Mouse (Mus musculus) cerebellum, postnatal 4 days (tissue): ENCODE data around the gene Macf1.
A peak's percentile ranks its signal among the peaks of the same experiment; 100 is the strongest.
"Not testable (repeated sequence)": the region's sequence is repeated elsewhere in the genome, so short reads cannot be mapped to it uniquely, and the experiment has no call there.

ENCODE experiments used
- DNase-seq, 2 experiments: peaks; one replicate each; pipeline ENCODE4 v3.0.0; 2022; ENCODE audit warnings: low spot score in 2 of 2, mixed read lengths in 1 of 2

The Macf1 gene

GRCm38 (mm10) chr4:123552689-123553088 lies 131.5 kb downstream of the Macf1 start:
- DNase-seq, result no peak

- no peak for DNase-seq
These were observed 135.8 kb downstream of the Macf1 start for GRCm38 (mm10) chr4:123548317-123548716.

GRCm38 (mm10) chr4:123543691-123544090 lies 140.5 kb downstream of the Macf1 start:
- no peak for DNase-seq

- DNase-seq, result peak in 1 of 2 experiments; percentile 57
These were observed 148.9 kb downstream of the Macf1 start for GRCm38 (mm10) chr4:123535271-123535670.

- DNase-seq, result no peak
These were observed 152.2 kb downstream of the Macf1 start for GRCm38 (mm10) chr4:123532001-123532400.

GRCm38 (mm10) chr4:123530976-123531375 lies 153.2 kb downstream of the Macf1 start:
- no peak for DNase-seq

- peak in 1 of 2 experiments; percentile 49 for DNase-seq
These were observed 154.9 kb downstream of the Macf1 start for GRCm38 (mm10) chr4:123529230-123529629.

GRCm38 (mm10) chr4:123527607-123528010 lies 156.6 kb downstream of the Macf1 start:
- peak in 1 of 2 experiments; percentile 27 for DNase-seq

GRCm38 (mm10) chr4:123526779-123527280 lies 157.3 kb downstream of the Macf1 start:
- no peak for DNase-seq

GRCm38 (mm10) chr4:123524746-123525145 lies 159.4 kb downstream of the Macf1 start:
- no peak for DNase-seq

- DNase-seq, result not testable (repeated sequence)
These were observed 164.0 kb downstream of the Macf1 start for GRCm38 (mm10) chr4:123520123-123520522.

GRCm38 (mm10) chr4:123515673-123516072 lies 168.5 kb downstream of the Macf1 start:
- no peak for DNase-seq

GRCm38 (mm10) chr4:123510201-123510600 lies 174.0 kb downstream of the Macf1 start:
- DNase-seq, result no peak

GRCm38 (mm10) chr4:123489086-123489485 lies 195.1 kb downstream of the Macf1 start:
- no peak for DNase-seq

- DNase-seq, result no peak
These were observed 204.2 kb downstream of the Macf1 start for GRCm38 (mm10) chr4:123479991-123480390.

- no peak for DNase-seq
These were observed 205.3 kb downstream of the Macf1 start for GRCm38 (mm10) chr4:123478655-123479433.

- DNase-seq, result no peak
These were observed 218.4 kb downstream of the Macf1 start for GRCm38 (mm10) chr4:123465799-123466198.

GRCm38 (mm10) chr4:123460595-123461272 lies 223.4 kb downstream of the Macf1 start:
- no peak for DNase-seq

GRCm38 (mm10) chr4:123454871-123455640 lies 229.1 kb downstream of the Macf1 start:
- no peak for DNase-seq

GRCm38 (mm10) chr4:123453729-123454128 lies 230.4 kb downstream of the Macf1 start:
- no peak for DNase-seq

GRCm38 (mm10) chr4:123451991-123452390 lies 232.2 kb downstream of the Macf1 start:
- no peak for DNase-seq

GRCm38 (mm10) chr4:123449304-123449703 lies 234.9 kb downstream of the Macf1 start:
- DNase-seq, result no peak
